Mouse (Mus musculus): ENCODE data around the gene Anp32b.
A peak's percentile ranks its signal among the peaks of the same experiment; 100 is the strongest.

Anp32b gene

GRCm38 (mm10) chr4:46450519-46451131 is at the start of gene Anp32b:
Gene Anp32b (plus strand): TSS chr4:46450902.
- DNase-seq = peak; percentile 98

- peak; percentile 69 for DNase-seq
These were observed 46.5 kb upstream of the Anp32b start for GRCm38 (mm10) chr4:46404042-46404795.

GRCm38 (mm10) chr4:46406966-46407703 is 43.6 kb upstream of the Anp32b start:
- no peak for DNase-seq

- DNase-seq = peak; percentile 15
These were observed 40.0 kb upstream of the Anp32b start for GRCm38 (mm10) chr4:46410677-46411076.

- DNase-seq = peak; percentile 55
These were observed 39.2 kb upstream of the Anp32b start for GRCm38 (mm10) chr4:46411489-46411888.

- no peak for DNase-seq
These were observed 38.6 kb upstream of the Anp32b start for GRCm38 (mm10) chr4:46412113-46412512.

GRCm38 (mm10) chr4:46413406-46413805 is 37.3 kb upstream of the Anp32b start, which contains the start of gene Hemgn:
Gene Hemgn (minus strand): TSS chr4:46413506.
- DNase-seq = no peak

- peak; percentile 44 for DNase-seq
These were observed 33.2 kb upstream of the Anp32b start for GRCm38 (mm10) chr4:46417491-46417890.

GRCm38 (mm10) chr4:46418851-46419250 is 31.9 kb upstream of the Anp32b start:
- DNase-seq = no peak

GRCm38 (mm10) chr4:46422625-46423024 is 28.1 kb upstream of the Anp32b start:
- DNase-seq = no peak

GRCm38 (mm10) chr4:46428903-46429499 is 21.7 kb upstream of the Anp32b start:
- no peak for DNase-seq

- no peak for DNase-seq
These were observed 18.2 kb upstream of the Anp32b start for GRCm38 (mm10) chr4:46432339-46433036.

- peak; percentile 52 for DNase-seq
These were observed 8.2 kb upstream of the Anp32b start for GRCm38 (mm10) chr4:46442501-46442900.

GRCm38 (mm10) chr4:46445237-46445945 is 5.3 kb upstream of the Anp32b start:
- DNase-seq = peak; percentile 62

GRCm38 (mm10) chr4:46447461-46447860 is 3.2 kb upstream of the Anp32b start:
- peak; percentile 37 for DNase-seq

GRCm38 (mm10) chr4:46448886-46449285 is 1.8 kb upstream of the Anp32b start:
- peak; percentile 63 for DNase-seq

GRCm38 (mm10) chr4:46450020-46450518 is 633 bp upstream of the Anp32b start:
- DNase-seq = no peak

- DNase-seq = peak; percentile 86
These were observed 597 bp downstream of the Anp32b start for GRCm38 (mm10) chr4:46451240-46451757.

- DNase-seq = peak; percentile 83
These were observed 1.2 kb downstream of the Anp32b start for GRCm38 (mm10) chr4:46451758-46452480.

- DNase-seq = peak; percentile 70
These were observed 1.8 kb downstream of the Anp32b start for GRCm38 (mm10) chr4:46452481-46452850.

All from thymus, postnatal 4 days (tissue).